Mouse (Mus musculus): Measurements from ENCODE around the gene Slc17a3.

Slc17a3 gene

DNA sequence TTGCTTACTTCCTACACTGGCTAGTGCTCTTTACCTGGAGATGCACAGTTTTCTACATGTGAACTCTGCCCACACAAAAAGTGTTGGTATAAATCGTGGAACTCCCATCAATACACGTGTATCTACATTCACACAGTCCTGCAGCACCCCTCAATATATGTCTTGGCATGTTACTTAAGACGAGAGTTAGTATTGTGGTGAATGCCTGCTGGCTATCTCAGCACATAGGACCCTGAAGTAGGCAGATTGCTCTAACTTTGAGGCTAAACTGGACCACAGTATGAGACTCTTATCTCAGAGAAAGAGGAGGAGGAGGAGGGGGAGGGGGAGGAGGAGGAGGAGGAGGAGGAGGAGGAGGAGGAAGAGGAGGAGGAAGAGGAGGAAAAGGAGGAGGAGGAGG lies 39.9 kb downstream of the Slc17a3 start:
- no peak for DNase-seq

DNA sequence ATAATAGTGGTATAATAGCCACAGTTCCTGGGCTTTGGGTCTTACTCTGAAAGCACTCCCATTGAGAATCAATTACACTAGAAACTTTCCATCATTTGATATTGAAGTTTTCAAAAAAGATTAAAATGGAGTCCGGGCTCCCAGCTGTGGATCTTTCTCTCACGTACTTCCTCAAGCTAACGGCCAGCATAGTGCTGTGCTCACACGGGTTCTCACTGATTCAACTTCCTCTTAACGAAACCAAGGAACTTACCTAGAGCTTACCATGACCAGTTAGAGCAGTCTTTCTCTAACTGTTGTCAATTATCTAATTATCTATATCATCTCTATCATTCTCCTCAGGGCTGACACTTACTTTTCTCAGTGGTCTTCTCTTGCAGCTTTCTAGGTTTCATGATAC lies 40.4 kb downstream of the Slc17a3 start:
- no peak for DNase-seq

DNA sequence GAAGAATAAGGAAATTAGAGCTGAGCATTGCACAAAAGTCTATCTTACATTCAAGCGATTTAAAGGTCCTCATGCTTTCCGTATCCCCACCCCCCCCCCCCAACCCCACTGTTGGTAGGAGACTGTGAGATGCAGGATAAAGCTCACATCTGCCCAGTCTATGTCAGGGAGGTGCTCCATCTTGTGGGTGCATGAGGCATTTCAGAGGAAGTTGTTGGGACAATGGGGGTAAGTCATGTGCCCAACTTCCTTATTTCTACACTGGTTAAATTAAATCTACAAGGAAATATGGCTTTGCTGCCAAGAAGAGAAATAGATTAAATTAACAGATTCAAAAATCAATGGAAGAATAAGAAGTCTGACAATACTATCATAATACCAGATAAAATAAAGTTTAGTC lies 46.3 kb downstream of the Slc17a3 start:
- no peak for DNase-seq

DNA sequence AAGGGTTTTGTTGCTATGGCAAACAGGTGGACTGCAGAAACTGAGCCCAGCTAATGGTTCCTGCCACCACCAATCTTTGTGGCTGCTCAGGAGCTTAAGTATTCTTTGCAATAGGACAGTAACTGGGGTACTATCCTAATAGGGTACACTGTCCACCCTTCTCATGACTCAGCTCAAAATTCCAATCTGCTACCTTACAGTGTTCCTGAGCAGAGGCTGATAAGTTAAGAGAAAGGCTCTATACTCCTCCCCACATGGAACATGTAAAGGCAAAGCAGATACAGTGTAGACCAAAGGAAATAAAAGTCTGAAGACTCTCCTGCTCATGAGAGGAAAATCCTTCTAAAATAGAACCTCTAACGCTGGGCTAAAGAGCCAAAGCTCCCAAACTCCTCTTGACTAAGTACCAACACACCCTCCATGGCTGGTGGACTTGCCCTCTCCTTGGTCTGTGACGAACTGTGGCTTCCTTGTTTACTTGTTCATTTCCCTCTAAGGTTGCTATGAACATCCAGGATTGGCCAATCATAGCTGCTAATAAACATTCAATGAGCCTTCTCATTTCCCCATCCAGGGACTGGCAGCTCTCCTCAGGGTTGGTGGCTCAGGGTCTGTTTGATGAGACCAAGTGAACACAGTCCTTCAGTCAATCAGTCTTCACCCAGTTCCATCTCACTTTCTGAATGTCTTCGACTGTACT lies 47.9 kb downstream of the Slc17a3 start:
- no peak for DNase-seq

DNA sequence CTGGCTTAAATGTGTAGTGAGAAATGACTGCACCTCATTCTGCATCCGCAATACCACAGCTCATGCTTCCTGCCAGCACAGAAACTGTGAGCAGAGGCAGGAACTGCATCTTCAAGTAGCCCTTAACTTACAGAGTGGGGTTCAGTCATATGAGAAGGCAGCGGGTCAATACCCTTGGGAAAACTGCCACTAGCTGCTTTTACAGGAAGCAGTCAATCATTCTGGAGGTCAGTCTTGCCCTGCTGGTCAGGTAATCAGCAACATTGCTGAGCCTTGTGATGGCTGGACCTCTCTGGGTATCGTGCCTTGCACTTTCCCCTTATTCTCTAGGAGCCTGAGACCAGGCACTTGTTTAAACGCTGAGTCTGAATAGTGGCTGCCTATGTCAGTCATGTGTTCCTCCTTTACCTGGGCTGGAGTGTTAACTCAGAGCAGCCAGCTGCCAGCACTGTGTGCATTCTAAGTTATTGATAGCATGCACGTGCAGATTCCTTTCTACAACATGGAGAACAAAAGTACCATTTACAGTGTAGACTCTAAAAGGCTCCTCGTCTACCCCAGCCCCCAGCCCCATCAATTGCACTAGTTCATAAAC lies 49.9 kb downstream of the Slc17a3 start:
- no peak for DNase-seq

DNA sequence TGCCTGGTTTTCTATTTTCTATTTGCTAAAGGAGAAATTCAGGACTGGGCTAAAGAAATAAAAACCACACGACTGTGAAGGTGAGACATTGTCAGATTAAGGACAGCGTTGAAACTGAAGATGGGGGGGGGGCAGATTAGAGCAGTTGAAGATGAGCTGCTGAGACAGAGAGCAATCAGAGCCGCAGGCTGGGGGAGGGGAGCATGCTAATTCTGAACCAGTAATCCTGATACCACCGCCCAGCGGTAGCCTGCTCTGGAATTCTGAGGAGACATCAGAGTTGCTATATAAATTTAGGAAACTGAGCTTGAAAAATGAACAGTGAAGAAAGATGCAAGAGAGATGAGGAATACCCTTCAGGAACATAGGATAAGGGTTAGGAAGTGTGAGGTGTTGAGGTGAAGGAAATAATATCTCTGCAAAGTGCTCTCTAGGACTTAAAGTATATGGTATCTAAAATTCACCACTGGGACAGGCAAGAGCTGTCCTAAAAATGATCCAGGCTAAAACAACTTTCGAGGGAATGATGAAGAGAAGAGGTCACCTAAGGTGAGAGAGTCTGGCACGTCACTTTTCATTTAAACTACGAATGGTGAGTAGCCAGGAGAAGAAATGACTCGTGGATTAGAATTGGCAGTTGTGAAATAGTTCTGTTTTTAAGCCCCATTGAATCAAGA lies 53.5 kb downstream of the Slc17a3 start:
- no peak for DNase-seq

DNA sequence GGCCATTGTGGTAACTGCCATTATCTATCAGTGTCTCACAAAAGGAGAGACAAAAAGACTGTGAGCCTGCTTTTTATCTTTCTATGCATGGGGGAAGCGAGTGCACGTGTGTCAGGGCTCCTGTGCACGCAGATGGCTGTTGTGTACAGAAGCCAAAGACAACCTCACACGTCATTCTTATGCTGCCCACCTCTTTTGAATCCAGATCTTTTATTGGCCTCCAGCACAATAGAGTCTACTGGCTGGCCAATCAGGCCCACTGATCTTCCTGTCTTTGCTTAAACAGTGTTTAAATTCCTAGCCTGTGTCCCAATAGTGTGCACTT lies 54.0 kb downstream of the Slc17a3 start:
- DNase-seq, result no peak

DNA sequence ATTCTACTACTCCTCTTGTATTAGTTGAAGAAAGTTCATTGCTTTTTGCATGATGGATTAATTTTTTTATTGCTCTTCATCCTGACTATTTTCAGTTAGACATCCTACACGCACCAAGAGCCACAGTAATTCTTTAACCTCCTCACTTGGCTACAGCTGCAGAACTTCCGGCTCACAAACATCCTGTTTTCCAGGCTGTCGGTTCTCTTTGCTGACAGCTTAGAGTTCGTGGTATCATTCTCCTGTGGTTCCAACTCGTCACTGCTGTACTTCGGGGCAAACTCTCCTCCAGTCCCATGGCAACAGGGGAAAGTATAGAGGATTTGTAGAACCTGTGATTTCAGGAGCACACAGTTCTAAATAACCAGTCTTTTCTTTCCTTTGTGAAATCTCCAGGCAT lies 59.0 kb downstream of the Slc17a3 start:
- DNase-seq, result no peak

DNA sequence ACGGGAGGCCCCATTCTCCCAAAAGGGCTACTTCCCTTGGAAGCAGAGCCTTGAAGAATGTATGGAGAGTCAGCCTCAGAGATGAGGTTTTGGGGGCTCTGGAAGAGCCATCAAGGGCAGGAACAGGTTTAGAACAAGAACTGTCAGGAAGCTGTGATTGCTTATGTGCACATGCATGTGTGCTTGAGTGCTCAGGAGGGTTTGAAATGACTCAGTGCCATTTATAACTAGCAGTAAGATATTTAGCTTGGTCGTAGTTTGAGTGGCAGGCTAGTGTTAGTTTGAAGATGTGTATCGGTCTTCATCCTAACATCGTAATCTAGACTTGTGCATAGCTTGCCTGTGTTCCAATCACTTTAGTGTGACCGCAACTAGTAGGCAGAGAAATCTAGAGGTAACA lies 67.7 kb downstream of the Slc17a3 start:
- no peak for DNase-seq

DNA sequence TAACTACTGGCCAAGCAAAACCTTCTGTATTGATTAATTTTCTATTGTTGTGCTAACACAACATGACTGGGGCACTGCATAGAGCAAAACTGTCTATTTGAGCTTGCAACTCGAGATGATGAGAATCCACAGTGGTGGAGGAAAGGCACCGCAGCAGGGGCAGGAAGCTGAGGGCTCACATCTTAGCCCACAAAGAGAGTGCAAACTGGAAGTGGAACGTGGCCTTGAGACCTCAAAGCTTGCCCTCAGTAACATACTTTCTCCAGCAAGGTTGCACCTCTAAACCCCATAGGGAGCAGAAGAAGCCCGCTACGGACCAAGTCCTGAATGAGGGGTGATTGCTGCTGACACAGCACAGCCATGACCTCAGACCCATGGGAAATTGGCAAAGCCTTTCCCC lies 70.9 kb downstream of the Slc17a3 start:
- no peak for DNase-seq

Measured in cerebellum, adult 11-12 months (tissue).